Mouse (Mus musculus) embryo, embryonic 10.5 days (tissue): ENCODE results near the gene Pvalb.
A peak's percentile ranks its signal among the peaks of the same experiment; 100 is the strongest.

Experiments used
- DNase-seq: peaks from one replicate; pipeline ENCODE4 v3.0.0-alpha.2; 2015; ENCODE audit warnings: low spot score

Pvalb gene

GRCm38 (mm10) chr15:78195096-78195880, 10.9 kb downstream of the Pvalb start:
- DNase-seq = no peak

DNA sequence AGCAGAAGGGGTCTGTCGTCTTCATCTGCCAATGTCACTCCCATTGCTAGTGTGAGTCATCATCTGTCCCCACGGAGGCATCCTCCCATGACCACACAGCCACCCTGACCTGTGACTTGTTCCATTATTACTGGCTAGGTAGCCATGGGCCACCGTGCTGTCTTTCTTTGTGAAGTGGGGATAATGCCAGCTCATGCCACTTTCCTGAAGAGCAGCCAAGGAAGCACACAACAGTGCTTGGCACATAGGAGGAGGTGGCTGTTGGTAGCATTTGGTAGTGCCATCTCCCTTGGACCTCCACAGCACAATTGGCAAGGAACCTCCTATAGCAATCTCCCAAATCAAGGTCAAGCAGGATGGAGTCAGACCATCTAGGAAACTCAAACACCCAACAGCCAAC, 11.9 kb downstream of the Pvalb start:
- no peak for DNase-seq

- DNase-seq = no peak
Observed at GRCm38 (mm10) chr15:78189636-78190035, 16.6 kb downstream of the Pvalb start.

DNA sequence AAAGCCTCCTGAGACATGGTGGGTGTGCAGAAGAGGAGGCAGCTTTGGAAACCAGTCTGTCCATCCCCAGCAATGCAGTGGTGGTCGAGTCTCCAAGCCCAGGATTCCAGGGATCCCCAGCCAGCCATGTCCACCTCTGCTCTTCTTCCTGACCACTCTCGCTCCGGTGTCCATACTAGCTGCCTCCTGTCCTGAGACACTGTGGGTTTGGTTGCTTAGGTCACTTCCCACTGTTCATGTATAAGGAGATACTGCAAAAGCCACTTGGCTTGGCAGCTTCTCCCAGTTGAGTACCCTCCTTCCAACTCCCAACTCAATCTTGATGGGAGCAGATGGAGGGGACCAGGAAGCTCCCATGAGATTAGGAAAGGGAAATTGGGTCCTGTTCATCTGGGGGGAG, 17.7 kb downstream of the Pvalb start:
- no peak for DNase-seq

GRCm38 (mm10) chr15:78186906-78187305, 19.3 kb downstream of the Pvalb start:
- no peak for DNase-seq

- no peak for DNase-seq
Observed at GRCm38 (mm10) chr15:78185609-78186008, 20.6 kb downstream of the Pvalb start.

DNA sequence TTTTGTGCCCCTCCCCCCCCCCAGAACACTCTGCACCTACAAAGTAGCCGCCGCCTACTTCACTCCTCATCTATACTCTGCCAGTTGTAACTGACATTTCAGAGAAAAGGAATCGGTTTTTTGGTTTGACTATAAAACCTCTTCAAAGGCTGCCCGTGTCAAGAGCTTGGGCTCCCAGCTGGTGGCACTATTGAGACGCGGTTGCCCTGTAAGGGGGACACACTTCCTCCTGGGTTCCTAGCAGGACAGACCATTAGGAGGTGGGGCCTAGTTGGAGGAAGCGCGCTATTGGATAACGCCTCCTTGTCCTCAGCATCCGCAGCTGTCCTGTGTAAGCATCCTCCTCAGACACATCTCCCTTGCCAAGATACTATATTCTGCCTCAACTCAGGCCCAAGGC, 21.3 kb downstream of the Pvalb start:
- peak; percentile 86 for DNase-seq

DNA sequence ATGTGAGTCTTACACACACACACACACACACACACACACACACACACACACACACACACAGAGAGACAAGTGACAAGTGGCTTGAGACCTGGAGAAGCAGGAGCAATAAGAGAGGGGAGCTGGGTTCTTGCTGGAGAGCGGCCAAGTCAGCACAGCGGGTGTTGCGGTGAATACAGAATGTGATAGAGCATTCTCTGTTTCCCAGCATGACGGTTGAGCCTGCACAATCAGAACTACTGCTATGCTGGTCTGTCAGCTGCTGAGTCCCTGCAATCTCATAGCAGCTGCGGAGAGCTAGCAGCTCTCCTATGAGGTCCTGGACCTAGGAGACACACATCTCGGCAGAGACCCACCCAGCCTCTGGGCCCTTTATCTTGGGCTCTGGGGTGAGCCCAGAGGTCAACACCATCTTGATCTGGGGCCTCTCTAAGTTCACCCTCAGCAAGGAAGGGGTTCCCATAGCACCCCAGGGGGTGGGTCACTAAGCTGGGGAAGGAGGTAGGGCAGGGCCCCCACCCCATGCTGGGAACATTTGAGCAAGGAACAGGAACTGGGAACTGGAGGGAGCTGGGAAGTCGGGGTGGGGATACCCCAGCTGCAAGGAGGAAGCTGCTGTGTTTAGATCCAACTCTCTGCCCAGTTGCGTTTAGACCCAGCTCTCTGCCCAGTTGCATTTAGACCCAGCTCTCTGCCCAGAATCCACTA, 24.3 kb downstream of the Pvalb start:
- no peak for DNase-seq

GRCm38 (mm10) chr15:78179775-78180174, 26.4 kb downstream of the Pvalb start:
- no peak for DNase-seq

DNA sequence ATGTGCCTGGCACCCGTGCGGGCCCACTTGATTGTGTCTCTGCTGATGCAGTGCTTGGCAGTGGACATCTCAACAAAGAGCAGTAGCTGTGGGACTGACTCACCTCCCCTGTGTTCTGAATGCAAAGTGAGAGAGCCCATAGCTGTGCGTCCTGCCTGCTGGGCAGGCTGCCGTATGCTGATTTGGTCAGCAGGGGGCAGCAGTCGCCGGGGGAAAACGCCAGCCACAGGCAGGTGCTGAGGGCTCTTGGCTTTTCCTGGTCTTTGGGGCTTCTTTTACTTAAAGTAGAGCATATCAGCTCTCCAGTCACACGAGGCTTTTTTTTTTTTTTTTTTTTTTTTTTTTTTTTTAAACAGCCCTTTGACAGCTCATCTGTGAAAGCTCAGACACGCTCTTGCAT, 27.8 kb downstream of the Pvalb start:
- DNase-seq = peak; percentile 81

DNA sequence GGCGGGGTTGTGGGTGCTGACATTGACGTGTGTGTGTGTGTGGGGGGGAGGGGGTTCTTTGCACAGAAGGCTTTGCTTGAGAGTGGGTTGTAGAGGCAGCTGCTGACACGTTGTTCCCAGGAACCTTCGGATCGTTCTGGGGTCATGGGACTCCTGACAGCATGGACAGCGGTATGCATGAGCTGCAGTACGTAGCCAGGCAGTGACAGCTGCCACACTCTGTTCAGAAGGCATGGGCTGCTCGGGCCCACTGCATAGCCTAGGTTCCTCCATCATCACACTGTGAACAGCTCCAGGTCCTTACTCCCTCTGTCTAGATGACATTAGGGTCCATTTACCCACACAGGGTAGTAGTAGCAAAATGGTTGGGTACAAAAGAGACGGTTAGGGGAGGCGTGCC, 28.9 kb downstream of the Pvalb start:
- DNase-seq = peak; percentile 4

DNA sequence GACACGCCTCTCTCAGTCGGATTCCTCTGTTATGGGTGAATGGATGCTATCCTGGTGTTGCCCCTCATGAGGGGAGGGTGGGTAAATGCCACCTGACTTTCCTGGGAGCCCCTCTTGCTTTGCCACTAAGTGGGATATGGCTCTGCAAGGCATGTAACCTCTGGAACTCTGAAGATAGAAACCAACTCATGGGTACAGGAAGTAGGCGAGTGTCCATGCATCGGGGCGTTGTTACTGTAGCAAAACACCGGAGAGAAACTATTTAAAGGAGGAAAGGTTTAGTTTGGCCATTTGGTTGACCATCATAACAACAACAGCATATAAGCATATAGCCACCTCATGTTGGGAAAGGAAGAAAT, 31.3 kb downstream of the Pvalb start:
- no peak for DNase-seq

GRCm38 (mm10) chr15:78173972-78174886, 32.0 kb downstream of the Pvalb start, which contains the start of gene Ift27:
Gene Ift27, minus strand, starts transcription at chr15:78174107.
- DNase-seq = peak; percentile 100

GRCm38 (mm10) chr15:78172899-78173817, 33.0 kb downstream of the Pvalb start:
- DNase-seq = peak; percentile 45

GRCm38 (mm10) chr15:78172256-78172898, 33.8 kb downstream of the Pvalb start:
- DNase-seq = no peak

DNA sequence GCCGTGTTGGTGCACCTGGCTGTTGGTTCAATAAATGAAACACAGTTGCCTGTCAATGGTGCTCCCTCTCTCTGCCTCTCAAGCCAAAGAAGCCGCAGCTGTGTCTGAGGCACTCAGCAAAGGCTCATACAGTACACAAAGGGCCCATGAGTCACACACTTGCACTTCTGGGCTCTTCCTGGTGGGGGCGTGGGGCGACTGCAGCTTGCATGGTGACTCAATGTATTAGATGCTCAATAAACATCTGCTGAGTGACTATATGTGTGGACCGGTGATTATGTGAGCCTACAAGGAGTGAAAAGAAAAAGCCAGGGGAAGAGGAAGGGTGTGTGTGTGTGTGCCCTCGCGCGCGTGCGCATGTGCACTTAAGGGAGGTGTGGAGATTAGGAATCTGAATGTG, 34.5 kb downstream of the Pvalb start:
- DNase-seq = no peak

- no peak for DNase-seq
Observed at GRCm38 (mm10) chr15:78170708-78171107, 35.5 kb downstream of the Pvalb start.

GRCm38 (mm10) chr15:78169566-78169965, 36.6 kb downstream of the Pvalb start:
- no peak for DNase-seq

- DNase-seq = no peak
Observed at GRCm38 (mm10) chr15:78165292-78165691, 40.9 kb downstream of the Pvalb start.

GRCm38 (mm10) chr15:78164466-78164865, 41.7 kb downstream of the Pvalb start:
- DNase-seq = no peak

DNA sequence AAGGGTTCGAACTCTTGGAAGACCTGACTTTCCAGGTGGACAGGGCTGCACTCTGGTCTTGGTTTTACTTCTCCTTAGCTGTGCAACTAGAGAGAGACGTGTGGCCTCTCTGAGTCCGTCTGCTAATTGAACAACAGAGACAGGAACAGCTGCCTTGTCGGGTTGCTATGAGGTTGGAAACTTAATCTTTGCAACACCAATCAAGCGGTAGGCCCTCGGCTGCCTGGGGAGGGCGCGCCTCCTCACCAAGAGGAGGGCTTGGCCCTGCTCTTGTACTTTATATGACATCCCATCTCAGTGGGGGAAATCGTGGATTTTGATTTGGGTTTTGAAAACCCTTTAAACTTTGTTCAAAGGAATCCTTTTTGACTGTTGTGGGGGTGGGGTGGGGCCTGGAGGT, 44.3 kb downstream of the Pvalb start:
- no peak for DNase-seq
